Mouse (Mus musculus): Measurements from ENCODE around the gene Poc1a.

- TF ChIP-seq CTCF (IDR thresholded peaks at IDR 0.05; ENCODE audit: low read depth), result no peak
- no peak for TF ChIP-seq EP300 (IDR thresholded peaks at IDR 0.05; ENCODE audit: low read depth)
Observed at GRCm38 (mm10) chr9:106233953-106234352, 46.9 kb upstream of the Poc1a start.
